Comparison of ENCODE assay signal across 9 mouse cellular contexts in the genomic region with DNA sequence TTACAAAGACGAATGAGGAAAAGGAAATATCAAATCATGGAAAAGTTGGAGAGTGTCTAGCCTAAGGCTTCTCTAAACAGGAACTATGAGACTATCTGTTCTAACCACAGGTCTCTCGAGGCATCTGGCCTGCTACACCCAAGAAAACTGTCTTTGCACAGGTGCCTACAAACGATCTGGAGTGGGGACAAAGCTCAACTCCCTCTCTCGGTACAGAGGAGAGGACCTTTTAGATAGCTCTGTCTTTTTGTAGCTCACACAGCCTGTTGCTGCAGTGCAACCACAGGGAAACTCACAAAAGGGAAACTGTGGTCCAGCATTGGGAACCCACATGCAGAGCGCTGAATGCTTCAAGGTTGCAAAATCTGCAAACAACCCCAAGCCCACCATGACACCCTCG.
A peak's percentile ranks its signal among the peaks of the same experiment; 100 is the strongest.
DNase-seq lines count a peak whose midpoint lies in the region; ATAC-seq and TF ChIP-seq lines count a peak whose summit lies in the region.
"Had no signal": no experiment of that assay in that cellular context is flagged by ENCODE, and none has a peak within 500 bp of the region (broad histone marks: within the 10 kb centered on the region; RNA-seq: fewer than 3 reads in every experiment).

No protein-coding gene starts in this region.

- H3K27me3 ChIP-seq in heart, embryonic 16.5 days (ENCODE audit: control insufficient read depth, insufficient read depth, low read length), result no peaks in the 10 kb centered on the region
- H3K27me3 ChIP-seq in CH12.LX (replicated peaks), result no peaks in the 10 kb centered on the region
- H3K27me3 ChIP-seq in liver, embryonic 13.5 days, result no peaks in the 10 kb centered on the region
- H3K27me3 ChIP-seq in midbrain, embryonic 10.5 days (ENCODE audit: low read depth, poor library complexity, severe bottlenecking), result no peaks in the 10 kb centered on the region
- H3K27me3 ChIP-seq in forebrain, embryonic 12.5 days, result no peaks in the 10 kb centered on the region
- no peaks in the 10 kb centered on the region for H3K27me3 ChIP-seq in midbrain, embryonic 16.5 days (ENCODE audit: control insufficient read depth, insufficient read depth, low read depth, low read length)

- H3K4me1 ChIP-seq in heart, embryonic 16.5 days (ENCODE audit: control insufficient read depth, insufficient read depth, low read length), result peaks cover 14% of the 10 kb centered on the region
- peaks cover 22 to 42% of the 10 kb centered on the region in 2 experiments for H3K4me1 ChIP-seq in CH12.LX (ENCODE audit: control insufficient read depth in 1 of 2, insufficient read depth in 2 of 2)
- H3K4me1 ChIP-seq in liver, embryonic 13.5 days (replicated peaks), result no peaks in the 10 kb centered on the region
- no peaks in the 10 kb centered on the region for H3K4me1 ChIP-seq in midbrain, embryonic 10.5 days
- H3K4me1 ChIP-seq in forebrain, embryonic 12.5 days, result no peaks in the 10 kb centered on the region
- H3K4me1 ChIP-seq in midbrain, embryonic 16.5 days (ENCODE audit: control insufficient read depth, insufficient read depth, low read length), result no peaks in the 10 kb centered on the region

- H3K27ac ChIP-seq in heart, embryonic 16.5 days (ENCODE audit: low read length), result peak overlapping the region; percentile 13; the same call in 1 of the 2 replicates
- H3K27ac ChIP-seq in CH12.LX (ENCODE audit: insufficient read depth, low read depth), result peak overlapping the region; percentile 90
- H3K27ac ChIP-seq in liver, embryonic 13.5 days, result no peak overlapping the region
- H3K27ac ChIP-seq in midbrain, embryonic 10.5 days (replicated peaks), result no peak overlapping the region
- no peak overlapping the region for H3K27ac ChIP-seq in forebrain, embryonic 12.5 days
- no peak overlapping the region for H3K27ac ChIP-seq in midbrain, embryonic 16.5 days (ENCODE audit: low read length)

- WGBS in heart, embryonic 16.5 days, result 66% methylated on average over 6 of the region's 6 CpGs
- WGBS in liver, embryonic 13.5 days (ENCODE audit: insufficient replicate concordance), result 14% methylated on average over 6 of the region's 6 CpGs
- WGBS in midbrain, embryonic 10.5 days, result 82% methylated on average over 6 of the region's 6 CpGs
- WGBS in forebrain, embryonic 12.5 days, result 82% methylated on average over 6 of the region's 6 CpGs
- 88% methylated on average over 6 of the region's 6 CpGs for WGBS in midbrain, embryonic 16.5 days

- no peak overlapping the region for H3K9ac ChIP-seq in heart, embryonic 16.5 days (ENCODE audit: low read length)
- H3K9ac ChIP-seq in CH12.LX (ENCODE audit: insufficient read depth, low read depth), result peak overlapping the region; percentile 12
- H3K9ac ChIP-seq in liver, embryonic 13.5 days, result no peak overlapping the region
- no peak overlapping the region for H3K9ac ChIP-seq in forebrain, embryonic 12.5 days
- no peak overlapping the region for H3K9ac ChIP-seq in midbrain, embryonic 16.5 days (ENCODE audit: low read depth, low read length)

- no peak for ATAC-seq in heart, embryonic 16.5 days (replicated peaks; ENCODE audit: extremely low read depth, insufficient read depth, low FRiP score)
- no peak for ATAC-seq in liver, embryonic 13.5 days (ENCODE audit: low read depth)
- no peak for ATAC-seq in forebrain, embryonic 12.5 days (ENCODE audit: low FRiP score)
- ATAC-seq in midbrain, embryonic 16.5 days, result no peak

- no peak overlapping the region for H3K4me3 ChIP-seq in heart, embryonic 16.5 days (ENCODE audit: low read length)
- no peak overlapping the region for H3K4me3 ChIP-seq in CH12.LX (replicated peaks in 1 of 3; ENCODE audit: low read depth in 2 of 3, low read length in 2 of 3, poor library complexity in 1 of 3)
- no peak overlapping the region for H3K4me3 ChIP-seq in liver, embryonic 13.5 days (replicated peaks)
- no peak overlapping the region for H3K4me3 ChIP-seq in midbrain, embryonic 10.5 days
- no peak overlapping the region for H3K4me3 ChIP-seq in forebrain, embryonic 12.5 days (replicated peaks)
- H3K4me3 ChIP-seq in midbrain, embryonic 16.5 days (ENCODE audit: low read depth, low read length), result no peak overlapping the region

- TF ChIP-seq CTCF in CH12.LX (conservative IDR thresholded peaks at IDR 0.05 in 1 of 2, IDR thresholded peaks at IDR 0.05 in 1 of 2; ENCODE audit: low read depth in 2 of 2, low read length in 2 of 2), result no peak

- DNase-seq in heart, postnatal 25 days (ENCODE audit: low spot score), result no peak
- DNase-seq in CH12.LX (ENCODE audit: extremely low read depth), result peak; percentile 87
- DNase-seq in liver, embryonic 13.5 days, result peak; percentile 7
- DNase-seq in spleen, postnatal 36 days (ENCODE audit: low spot score in 2 of 2), result peak; percentile 81
- no peak for DNase-seq in midbrain, embryonic 10.5 days (ENCODE audit: low spot score)
- DNase-seq: cerebellum, adult 11-12 months had no signal

- dilution Hi-C loops in CH12.LX (cut with MboI; ENCODE audit: extremely low pct_ligation_motif_present, extremely low pct_unique_long_range_greater_than_20kb, low sequenced_read_pairs), result no loop called here

- peak; percentile 96 for TF ChIP-seq EP300 in CH12.LX (IDR thresholded peaks at IDR 0.05; ENCODE audit: low read length)

- H3K9me3 ChIP-seq in heart, embryonic 16.5 days (replicated peaks; ENCODE audit: control insufficient read depth, low read length), result no peaks in the 10 kb centered on the region
- H3K9me3 ChIP-seq in CH12.LX (replicated peaks; ENCODE audit: low read length), result no peaks in the 10 kb centered on the region
- no peaks in the 10 kb centered on the region for H3K9me3 ChIP-seq in liver, embryonic 13.5 days (replicated peaks)
- no peaks in the 10 kb centered on the region for H3K9me3 ChIP-seq in midbrain, embryonic 10.5 days (replicated peaks)
- H3K9me3 ChIP-seq in forebrain, embryonic 12.5 days, result no peaks in the 10 kb centered on the region
- no peaks in the 10 kb centered on the region for H3K9me3 ChIP-seq in midbrain, embryonic 16.5 days (replicated peaks; ENCODE audit: control insufficient read depth, low read length, poor library complexity, severe bottlenecking)

- H3K36me3 ChIP-seq in heart, embryonic 16.5 days (ENCODE audit: control insufficient read depth, insufficient read depth), result no peaks in the 10 kb centered on the region
- no peaks in the 10 kb centered on the region for H3K36me3 ChIP-seq in CH12.LX (replicated peaks in 1 of 2; ENCODE audit: control insufficient read depth in 1 of 2, insufficient read depth in 1 of 2, low read length in 1 of 2)
- H3K36me3 ChIP-seq in liver, embryonic 13.5 days, result no peaks in the 10 kb centered on the region
- no peaks in the 10 kb centered on the region for H3K36me3 ChIP-seq in midbrain, embryonic 10.5 days
- H3K36me3 ChIP-seq in forebrain, embryonic 12.5 days (replicated peaks), result no peaks in the 10 kb centered on the region
- no peaks in the 10 kb centered on the region for H3K36me3 ChIP-seq in midbrain, embryonic 16.5 days (ENCODE audit: control insufficient read depth, insufficient read depth, low read length)

- in situ Hi-C loops in CH12.LX (cut with MboI; ENCODE audit: low pct_ligation_motif_present, low pct_unique_long_range_greater_than_20kb, low sequenced_read_pairs), result loop anchor here (5.0 kb wide), 1 partner anchor 75 kb away; a partner anchor contains a TSS

- no peaks in the 10 kb centered on the region for H3K79me2 ChIP-seq in CH12.LX (replicated peaks; ENCODE audit: control insufficient read depth, extremely low read depth, insufficient read depth, poor library complexity, severe bottlenecking)

- peak; percentile 28 for TF ChIP-seq RAD21 in CH12.LX (IDR thresholded peaks at IDR 0.05; ENCODE audit: low read depth, low read length)

- TF ChIP-seq POLR2A in CH12.LX (IDR thresholded peaks at IDR 0.05; ENCODE audit: low read depth, low read length), result no peak

- no peak overlapping the region for H3K4me2 ChIP-seq in heart, embryonic 16.5 days (ENCODE audit: low read depth, low read length)
- H3K4me2 ChIP-seq in CH12.LX (ENCODE audit: insufficient read depth, low read depth, poor library complexity, severe bottlenecking), result peak overlapping the region; percentile 75
- no peak overlapping the region for H3K4me2 ChIP-seq in liver, embryonic 13.5 days
- H3K4me2 ChIP-seq in forebrain, embryonic 12.5 days, result no peak overlapping the region
- H3K4me2 ChIP-seq in midbrain, embryonic 16.5 days (ENCODE audit: low read length), result no peak overlapping the region

- intact Hi-C loops in heart, postnatal 25 days (cut with DNase I), result no loop called here

TF ChIP-seq in CH12.LX, 34 proteins besides CTCF, POLR2A, EP300 and RAD21:
- peak; percentile 62; the same call in 1 of the 2 replicates for TF ChIP-seq MAFK (IDR thresholded peaks at IDR 0.05; ENCODE audit: insufficient replicate concordance, low read length)
- TF ChIP-seq MAX (IDR thresholded peaks at IDR 0.05; ENCODE audit: low read length), result peak; percentile 45
- TF ChIP-seq USF2 (conservative IDR thresholded peaks at IDR 0.05; ENCODE audit: low read depth, low read length), result 0 out of 2 replicates have a peak, but pooled peaks have one; percentile 12
- TF ChIP-seq ETS1 (conservative IDR thresholded peaks at IDR 0.05; ENCODE audit: low read depth, low read length), result peak; percentile 44
- peak; percentile 79 for TF ChIP-seq JUN (IDR thresholded peaks at IDR 0.05; ENCODE audit: insufficient read depth, low read depth, low read length)
- peak; percentile 78 for TF ChIP-seq MEF2A (IDR thresholded peaks at IDR 0.05; ENCODE audit: borderline replicate concordance, low read depth, low read length)
- TF ChIP-seq CHD2 (IDR thresholded peaks at IDR 0.05; ENCODE audit: low read length), result peak; percentile 74
- TF ChIP-seq MXI1 (IDR thresholded peaks at IDR 0.05; ENCODE audit: low read depth, low read length), result no peak
- TF ChIP-seq BHLHE40 (IDR thresholded peaks at IDR 0.05; ENCODE audit: low read depth, low read length), result peak; percentile 50
- TF ChIP-seq NELFE (IDR thresholded peaks at IDR 0.05; ENCODE audit: low read depth, low read length), result no peak
- no peak for TF ChIP-seq ZKSCAN1 (IDR thresholded peaks at IDR 0.05; ENCODE audit: borderline replicate concordance, low read depth, low read length)
- TF ChIP-seq TBP (conservative IDR thresholded peaks at IDR 0.05; ENCODE audit: low read depth, low read length), result no peak; the same call in none of the 2 replicates
- TF ChIP-seq CHD1 (IDR thresholded peaks at IDR 0.05; ENCODE audit: low read depth, low read length), result no peak
- TF ChIP-seq SIN3A (IDR thresholded peaks at IDR 0.05; ENCODE audit: low read length), result peak; percentile 42; the same call in 1 of the 2 replicates
- TF ChIP-seq JUND (conservative IDR thresholded peaks at IDR 0.05; ENCODE audit: low read depth, low read length), result peak; percentile 80
- peak; percentile 39; the same call in 1 of the 2 replicates for TF ChIP-seq SMC3 (IDR thresholded peaks at IDR 0.05; ENCODE audit: low read depth, low read length)
- TF ChIP-seq E2F4 (IDR thresholded peaks at IDR 0.05; ENCODE audit: insufficient replicate concordance, low read depth, low read length), result no peak
- peak; percentile 71; the same call in 1 of the 2 replicates for TF ChIP-seq IRF4 (IDR thresholded peaks at IDR 0.05; ENCODE audit: low read depth, low read length)
- no peak for TF ChIP-seq ZNF384 (IDR thresholded peaks at IDR 0.05; ENCODE audit: low read depth, low read length)

Comparison
In these comparisons a context has a peak if more than half of its experiments do, and no peak if none do; other contexts are left out.
1. H3K27ac ChIP-seq: peak in heart, embryonic 16.5 days (single experiment) and CH12.LX (single experiment); none in liver, embryonic 13.5 days (single experiment), midbrain, embryonic 10.5 days (single experiment), forebrain, embryonic 12.5 days (single experiment) and midbrain, embryonic 16.5 days (single experiment).
2. DNase-seq: peak in CH12.LX (single experiment), liver, embryonic 13.5 days (single experiment) and spleen, postnatal 36 days (2 of 2); none in heart, postnatal 25 days (single experiment) and midbrain, embryonic 10.5 days (single experiment).